Mouse (Mus musculus) spleen, postnatal 36 days (tissue): ENCODE measurements at regions not wholly inside any gene's neighbourhood (a gene's known extent, or its start where the extent isn't known, plus 50 kb on each side); places are given as distances from the start of the nearest gene placed in this dataset.

Experiments
- DNase-seq, 2 experiments: peaks; one replicate each; pipeline ENCODE4 v3.0.0; 2022; ENCODE audit warnings: low spot score in 2 of 2, mixed read lengths in 1 of 2

DNA sequence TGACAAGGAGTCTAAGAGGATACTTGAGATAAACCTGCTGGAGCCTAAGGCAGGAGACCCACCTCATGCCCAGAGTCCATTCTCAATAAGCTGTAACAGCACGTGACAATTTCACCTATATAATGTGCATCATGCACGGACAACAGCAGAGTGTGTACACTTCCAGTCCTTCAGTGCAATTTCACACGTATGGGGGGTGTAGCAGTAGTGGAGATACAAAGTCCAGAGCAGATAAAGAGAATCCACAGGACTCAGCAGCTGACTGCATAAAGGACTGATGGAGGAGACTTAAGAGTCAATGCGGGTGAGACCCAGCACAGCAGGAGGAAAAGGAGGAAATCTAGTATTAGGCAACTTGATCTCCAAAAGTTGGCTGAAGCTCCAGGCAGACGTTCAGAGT is 192.7 kb upstream of the Egln3 start:
- DNase-seq, result no peak

GRCm38 (mm10) chr12:54385401-54385800 is 181.7 kb upstream of the Egln3 start:
- no peak for DNase-seq

DNA sequence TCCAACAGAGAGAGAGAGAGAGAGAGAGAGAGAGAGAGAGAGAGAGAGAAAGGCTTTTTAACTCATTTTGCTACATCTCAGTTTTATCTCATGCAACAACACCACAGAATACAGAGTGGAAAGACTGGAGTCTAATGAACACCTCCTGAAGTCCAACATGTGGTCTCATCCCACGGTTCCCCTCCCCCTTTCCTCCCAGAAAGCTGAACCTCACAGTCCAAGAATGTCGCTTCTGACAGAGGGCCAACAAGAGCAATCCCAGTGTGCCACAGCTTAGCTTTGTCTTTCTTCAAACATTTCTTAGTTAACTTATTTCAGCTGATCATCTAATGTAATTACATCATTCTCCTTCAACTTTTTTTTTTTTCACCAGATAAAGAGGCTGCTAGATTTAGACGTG is 180.5 kb upstream of the Egln3 start:
- no peak for DNase-seq

DNA sequence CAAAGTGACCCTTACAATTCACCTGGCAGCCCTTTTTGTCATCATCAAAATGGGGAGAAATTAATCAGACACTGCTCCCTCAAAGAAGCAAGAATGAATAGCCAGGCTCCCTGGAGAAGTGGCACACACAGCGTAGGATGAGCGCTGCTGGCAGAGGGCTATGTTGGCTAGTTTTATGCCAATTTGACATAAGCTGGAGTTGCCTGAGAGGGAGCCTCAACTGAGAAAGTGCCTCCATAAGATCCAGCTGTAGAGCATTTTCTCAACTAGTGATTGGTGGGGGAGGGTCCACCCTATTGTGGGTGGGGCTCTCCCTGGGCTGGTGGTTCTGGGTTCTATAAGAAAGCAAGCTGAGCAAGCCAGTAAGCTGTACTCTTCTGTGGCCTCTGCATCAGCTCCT is 179.3 kb upstream of the Egln3 start:
- DNase-seq, result no peak

- DNase-seq, result no peak
Measured at GRCm38 (mm10) chr12:54382061-54382460, 178.4 kb upstream of the Egln3 start.

DNA sequence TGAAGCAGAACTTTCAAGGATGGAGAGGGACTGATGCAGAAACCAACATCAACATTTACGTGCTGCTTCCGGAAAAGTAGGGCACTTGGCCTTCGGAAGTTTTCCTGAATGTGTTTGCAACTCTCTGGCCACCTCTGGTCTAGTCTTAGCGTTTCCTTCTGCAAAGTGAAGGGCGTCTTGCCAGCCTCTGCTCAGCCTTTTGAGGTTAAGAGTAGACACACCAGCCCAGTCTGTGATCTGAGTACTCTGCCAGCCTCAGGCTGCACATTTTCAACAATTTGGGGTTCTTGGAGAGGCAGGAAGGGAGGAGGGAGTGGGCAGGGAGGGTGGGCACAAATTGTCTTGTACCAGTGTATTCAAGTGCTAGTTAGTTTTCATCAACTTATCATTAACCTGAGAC is 176.7 kb upstream of the Egln3 start:
- DNase-seq, result no peak

- DNase-seq, result no peak
Measured at GRCm38 (mm10) chr12:54378576-54378975, 174.9 kb upstream of the Egln3 start.

GRCm38 (mm10) chr12:54374060-54374459 is 170.4 kb upstream of the Egln3 start:
- no peak for DNase-seq

- DNase-seq, result no peak
Measured at GRCm38 (mm10) chr12:54369217-54369616, 165.6 kb upstream of the Egln3 start.

DNA sequence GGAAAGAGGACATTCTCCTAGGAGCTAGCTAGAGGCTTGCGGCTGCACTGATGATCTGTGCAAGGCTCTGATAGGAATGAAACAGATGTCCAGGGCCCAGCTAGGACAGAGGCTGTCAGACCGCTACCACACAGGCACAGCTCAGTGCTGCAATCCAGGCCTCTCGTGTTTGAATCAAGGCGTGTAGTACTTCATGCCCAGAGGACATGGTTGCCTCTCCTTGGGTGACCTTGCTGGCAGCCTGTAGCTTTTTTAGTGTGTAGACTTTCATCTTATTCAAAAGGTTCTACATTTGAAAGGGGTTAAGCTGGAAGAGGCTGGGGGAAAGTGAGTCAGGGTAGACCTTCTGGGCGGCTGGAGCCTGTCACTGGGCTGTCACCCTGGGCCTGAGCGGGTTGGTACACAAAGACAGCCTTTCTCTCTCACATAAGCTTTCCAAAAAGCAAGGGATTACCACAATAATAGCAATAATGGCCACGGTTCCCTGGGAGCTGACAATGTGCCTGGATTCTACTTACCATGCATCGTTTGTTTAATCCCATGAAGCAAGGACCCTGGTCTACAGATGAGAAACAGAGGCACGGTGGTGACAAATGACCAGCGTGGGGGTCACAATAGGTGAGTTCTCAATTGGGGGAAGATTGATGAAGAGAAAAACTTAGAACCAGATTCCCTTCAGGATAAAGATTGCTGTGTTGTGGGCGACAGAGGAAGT is 160.9 kb upstream of the Egln3 start:
- DNase-seq, result no peak

GRCm38 (mm10) chr12:54361762-54362161 is 158.1 kb upstream of the Egln3 start:
- DNase-seq, result no peak

DNA sequence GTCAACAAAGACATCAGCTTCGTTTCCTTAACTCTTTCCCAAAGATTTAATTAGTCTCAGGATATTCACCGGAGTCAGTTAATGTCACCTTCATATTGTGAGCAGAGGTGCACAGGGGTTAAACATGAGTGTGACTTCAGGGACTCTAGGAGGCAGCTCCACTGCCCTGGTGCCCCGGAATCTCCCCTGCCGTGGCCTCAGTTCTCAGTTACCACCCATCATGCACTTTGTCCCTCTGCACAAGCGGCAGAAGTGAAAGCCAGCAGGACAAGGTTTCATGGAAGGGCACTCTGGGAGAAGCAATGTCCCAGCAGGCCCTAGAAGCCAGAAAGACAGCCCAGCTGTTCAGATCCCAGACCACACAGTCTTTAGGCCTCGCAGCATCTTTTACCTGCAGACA is 150.5 kb upstream of the Egln3 start:
- no peak for DNase-seq

DNA sequence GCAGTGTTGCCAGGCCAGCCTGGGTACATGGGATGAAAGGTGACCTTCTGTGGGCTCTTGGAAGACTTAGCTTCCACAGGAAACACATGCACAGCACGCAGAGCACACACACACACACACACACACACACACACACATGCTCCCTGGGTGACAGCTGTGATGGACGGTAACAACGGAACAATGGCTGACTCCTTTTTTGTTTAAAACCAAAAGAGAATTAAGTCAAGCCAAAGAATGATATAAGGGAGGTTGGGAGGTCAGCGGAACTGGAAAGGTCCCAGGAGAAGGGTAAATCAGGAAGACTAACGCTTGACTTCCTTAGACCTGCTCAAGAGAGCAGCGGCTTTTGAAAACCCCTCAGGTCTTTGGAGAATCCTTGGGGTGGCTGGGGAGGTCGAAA is 150.0 kb upstream of the Egln3 start:
- no peak for DNase-seq

DNA sequence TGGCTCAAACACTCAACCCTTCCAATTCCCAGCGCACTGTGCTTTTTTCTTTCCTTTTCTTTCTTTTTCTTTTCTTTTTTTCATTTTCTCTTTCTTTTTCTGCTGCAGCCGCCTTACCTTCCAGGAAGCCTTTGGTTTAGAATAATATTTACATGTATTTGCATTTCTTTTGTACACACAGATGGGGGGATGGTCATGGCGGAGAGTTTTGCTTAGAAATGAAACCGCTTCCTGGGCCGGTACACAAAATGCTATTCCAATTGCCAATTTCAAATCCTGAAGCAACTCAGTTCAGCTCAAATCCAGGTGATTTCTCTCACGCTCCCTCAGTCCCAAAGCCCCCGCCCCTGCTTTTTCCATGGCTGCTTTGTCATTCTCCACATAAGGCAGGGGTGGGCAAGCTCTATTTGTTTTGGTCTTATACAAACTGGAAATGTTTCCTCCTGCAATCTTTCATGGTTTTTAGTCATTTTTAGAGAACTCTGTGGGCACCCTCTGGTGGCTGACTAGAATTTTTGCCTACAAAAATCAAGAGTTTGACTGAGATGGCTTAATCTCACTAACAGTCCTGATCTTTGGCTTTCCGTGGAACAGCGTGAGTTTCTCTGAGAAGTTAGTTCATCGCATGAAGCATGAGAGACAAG is 149.4 kb upstream of the Egln3 start:
- DNase-seq, result no peak

DNA sequence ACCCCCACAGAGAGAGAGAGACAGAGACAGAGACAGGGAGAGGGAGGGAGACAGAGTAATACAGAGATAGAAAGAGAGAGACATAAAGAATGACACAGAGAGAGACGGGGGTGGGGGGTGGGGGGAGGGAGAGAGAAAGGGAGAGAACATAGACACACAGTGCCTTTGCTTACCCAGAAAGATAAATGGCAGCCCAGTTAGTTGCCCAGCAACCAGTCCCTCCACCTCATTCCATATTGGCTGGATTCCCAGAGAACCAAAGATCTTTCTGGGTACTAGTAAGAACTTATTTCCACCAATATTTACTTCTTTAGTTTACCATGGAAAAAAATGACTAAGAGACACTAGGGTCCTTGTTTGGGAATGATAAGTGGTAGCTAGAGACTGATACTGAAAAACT is 146.6 kb upstream of the Egln3 start:
- no peak for DNase-seq

- DNase-seq, result no peak
Measured at GRCm38 (mm10) chr12:54349403-54349802, 145.7 kb upstream of the Egln3 start.

DNA sequence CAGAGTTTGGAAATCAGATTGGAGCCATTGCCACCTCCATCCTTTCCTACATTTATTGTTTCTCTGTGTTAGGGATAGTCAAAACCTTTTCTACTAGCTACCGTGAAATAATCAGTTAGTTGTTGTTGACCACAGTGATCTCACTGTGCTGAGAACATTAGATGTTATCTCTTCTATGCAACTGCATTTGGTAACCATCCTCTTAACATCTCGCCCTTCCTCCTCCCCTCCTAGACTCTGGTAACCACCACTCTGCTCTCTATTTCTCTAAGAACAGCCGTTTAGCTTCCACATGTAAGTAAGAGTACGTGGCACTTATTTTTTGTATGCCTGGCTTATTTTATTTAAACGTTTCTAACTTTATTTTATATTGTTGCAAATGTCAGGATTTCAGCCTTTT is 139.8 kb upstream of the Egln3 start:
- DNase-seq, result no peak

DNA sequence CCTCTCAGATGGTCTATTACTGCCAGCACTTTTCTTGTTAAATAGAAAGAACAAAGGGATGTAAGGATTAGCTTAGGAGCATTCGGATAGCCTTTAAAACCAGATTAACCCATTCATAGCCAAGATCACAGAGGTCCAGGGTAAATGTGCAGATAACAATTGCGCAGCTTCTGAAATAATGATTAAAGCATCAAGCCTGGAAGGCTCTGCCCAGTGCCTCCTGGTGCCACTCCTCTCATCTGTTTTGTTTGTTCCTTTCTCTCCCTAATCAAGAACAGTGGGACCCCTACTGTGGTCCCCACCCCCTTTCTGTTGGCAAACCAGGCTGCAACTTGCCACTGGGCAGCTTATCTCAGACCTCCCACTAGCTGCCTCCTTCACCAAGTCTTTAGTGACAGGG is 131.8 kb upstream of the Egln3 start:
- DNase-seq, result no peak

DNA sequence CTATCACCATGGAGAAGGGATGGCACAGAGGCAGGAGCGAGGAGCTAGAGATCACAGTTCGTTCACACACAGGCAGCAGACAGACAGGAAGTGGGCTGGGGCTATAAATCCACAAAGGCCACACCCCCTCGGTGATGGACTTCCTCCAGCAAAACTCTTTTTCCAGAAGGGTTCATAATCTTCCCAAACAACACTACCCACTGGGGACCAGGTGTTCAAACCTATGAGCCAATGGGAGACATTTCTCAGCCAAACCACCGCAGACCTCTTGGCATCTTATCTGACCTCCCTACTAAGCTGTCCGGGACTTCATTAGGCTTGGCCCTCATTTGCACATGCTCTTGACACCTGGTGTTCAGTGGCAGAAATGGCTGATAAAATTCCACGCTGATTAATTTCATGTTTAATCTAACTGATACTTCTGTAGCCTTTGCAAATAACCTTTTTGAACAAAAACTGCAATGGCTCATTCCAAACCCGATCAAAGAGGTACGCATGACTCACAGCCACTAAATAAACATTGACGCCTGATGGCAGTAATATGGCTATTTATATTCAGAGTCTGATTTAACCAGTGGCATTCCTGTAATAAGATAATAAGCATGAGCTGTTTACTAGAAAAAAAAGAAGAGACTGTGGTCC is 131.0 kb upstream of the Egln3 start:
- no peak for DNase-seq

- DNase-seq, result no peak
Measured at GRCm38 (mm10) chr12:54333632-54334321, 130.1 kb upstream of the Egln3 start.

DNA sequence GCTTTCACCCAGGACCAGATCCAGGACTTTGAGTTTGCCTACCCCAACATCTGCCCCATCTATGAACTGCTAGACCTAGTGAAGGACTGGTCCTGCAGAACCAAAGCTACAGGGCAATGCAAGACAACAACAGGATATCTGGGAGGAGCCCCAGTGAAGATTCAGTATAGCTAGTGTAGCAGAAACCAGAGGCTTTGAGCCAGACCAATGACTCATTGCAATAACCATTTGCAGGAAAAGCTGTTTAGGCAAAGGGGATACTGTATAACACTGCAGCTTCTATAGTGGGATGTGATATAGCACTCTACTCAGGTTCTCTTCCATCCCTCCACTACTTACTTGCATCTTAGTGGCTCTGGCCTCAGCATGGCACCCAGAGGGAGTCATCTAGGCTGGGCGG is 123.8 kb upstream of the Egln3 start:
- no peak for DNase-seq

DNA sequence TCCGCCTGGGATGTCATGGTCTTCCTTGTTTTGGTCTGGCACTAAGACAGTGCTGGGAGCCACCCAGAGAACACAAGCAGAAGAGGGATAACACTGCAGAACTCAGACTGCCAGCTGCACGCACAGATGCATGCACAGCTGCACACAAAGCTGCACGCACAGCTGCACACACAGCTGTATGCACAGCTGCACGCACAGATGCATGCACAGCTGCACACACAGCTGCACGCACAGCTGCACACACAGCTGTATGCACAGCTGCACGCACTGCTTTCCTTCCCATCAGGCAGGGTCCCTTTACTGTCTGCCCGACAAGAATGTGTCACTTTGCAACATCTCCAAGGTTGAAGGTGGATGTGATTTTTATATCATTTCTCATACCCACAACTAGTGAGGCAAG is 122.9 kb upstream of the Egln3 start:
- DNase-seq, result no peak

GRCm38 (mm10) chr12:54320533-54320932 is 116.9 kb upstream of the Egln3 start:
- DNase-seq, result no peak
